Mouse (Mus musculus) intestine, embryonic 16.5 days (tissue): ENCODE results near the gene Afap1. TPM values are rescaled to one million over a fixed set of nuclear protein-coding genes. Genes with fewer than 3 reads are reported as not detected.

Experiments
- ATAC-seq: fragments of 200-750 bp; cut with Nextera tagmentation; 2 replicates; pipeline ENCODE4 v1.8.0; 2017; ENCODE audit warnings: moderate TSS enrichment, moderate library complexity
- H3K27ac ChIP-seq: fragments of 300-500 bp; sonication (generic); 2 replicates; pipeline ENCODE4 v1.5.1; 2014; ENCODE audit warnings: mild to moderate bottlenecking, low read length
- H3K27me3 ChIP-seq: fragments of 300-500 bp; sonication (generic); replicated peaks from 2 replicates; pipeline ENCODE4 v1.6.1; 2014; ENCODE audit warnings: low read length, control low read depth, mixed read lengths; ENCODE audit not compliant: control insufficient read depth, insufficient read depth
- H3K36me3 ChIP-seq: fragments of 300-500 bp; sonication (generic); 2 replicates; pipeline ENCODE4 v1.6.1; 2014; ENCODE audit warnings: low read length, control low read depth; ENCODE audit not compliant: control insufficient read depth, insufficient read depth
- H3K4me1 ChIP-seq: fragments of 300-500 bp; sonication (generic); 2 replicates; pipeline ENCODE4 v1.6.1; 2014; ENCODE audit warnings: low read length, control low read depth, mixed read lengths; ENCODE audit not compliant: control insufficient read depth, insufficient read depth
- H3K4me2 ChIP-seq: fragments of 300-500 bp; sonication (generic); 2 replicates; pipeline ENCODE4 v1.6.1; 2014; ENCODE audit warnings: low read depth, low read length, control low read depth
- H3K4me3 ChIP-seq: fragments of 300-500 bp; sonication (generic); 2 replicates; pipeline ENCODE4 v1.5.1; 2014; ENCODE audit warnings: mild to moderate bottlenecking, low read length
- H3K9ac ChIP-seq: fragments of 300-500 bp; sonication (generic); 2 replicates; pipeline ENCODE4 v1.6.1; 2014; ENCODE audit warnings: low read depth, low read length
- H3K9me3 ChIP-seq: fragments of 300-500 bp; sonication (generic); 2 replicates; pipeline ENCODE4 v1.6.1; 2016; ENCODE audit warnings: low read length, control low read depth; ENCODE audit not compliant: control insufficient read depth
- WGBS: fragments of 180-500 bp; shearing (Covaris S2); extraction: QIAGEN DNeasy Blood & Tissue Kit; methylation state at CpG from one replicate; pipeline ENCODE4 v1.1.7; 2014; 5-methylcytosine and 5-hydroxymethylcytosine counted together
- polyA plus RNA-seq: library from polyadenylated mRNA; unstranded; fragments of >200 nt; fragmentation: Nextera tagmentation; extraction: Ambion mirVana; gene quantifications from 2 replicates; pipeline ENCODE4 v1.2.1, GENCODE M21; 2015

The Afap1 gene
- polyA plus RNA-seq, 1 experiment from 2014 or later: 12.6 TPM

- 39% methylated on average over 12 of the region's 12 CpGs for WGBS
- H3K9ac ChIP-seq: peak overlapping the region; percentile 0; the same call in 1 of the 2 replicates
- peaks cover under 1% of the 10 kb centered on the region; the same call in 1 of the 2 replicates for H3K36me3 ChIP-seq
- peaks cover 23% of the 10 kb centered on the region for H3K4me1 ChIP-seq
- peak overlapping the region; percentile 76 for H3K27ac ChIP-seq
- no peaks in the 10 kb centered on the region for H3K27me3 ChIP-seq
- peak; percentile 79 for ATAC-seq
- no peaks in the 10 kb centered on the region for H3K9me3 ChIP-seq
- peak overlapping the region; percentile 23; the same call in 1 of the 2 replicates for H3K4me2 ChIP-seq
- H3K4me3 ChIP-seq: no peak overlapping the region
Measured at GRCm38 (mm10) chr5:35973800-35974199, 80.7 kb downstream of the Afap1 start.

- no peak for ATAC-seq
- H3K36me3 ChIP-seq: no peaks in the 10 kb centered on the region
- H3K4me1 ChIP-seq: peaks cover 23% of the 10 kb centered on the region
- WGBS: 78% methylated on average over 15 of the region's 15 CpGs
- no peaks in the 10 kb centered on the region for H3K9me3 ChIP-seq
- H3K4me3 ChIP-seq: no peak overlapping the region
- H3K9ac ChIP-seq: 0 out of 2 replicates have a peak overlapping the region, but pooled peaks have one; percentile 41
- H3K27me3 ChIP-seq: no peaks in the 10 kb centered on the region
- H3K27ac ChIP-seq: peak overlapping the region; percentile 67
- peak overlapping the region; percentile 23; the same call in 1 of the 2 replicates for H3K4me2 ChIP-seq
Measured at GRCm38 (mm10) chr5:35974265-35974664, 81.1 kb downstream of the Afap1 start.

- ATAC-seq: 0 out of 2 replicates have a peak, but pooled peaks have one; percentile 49
- WGBS: 11% methylated on average over 5 of the region's 5 CpGs
- Histone ChIP-seq H3K4me1 (peaks cover 16% of the 10 kb centered on the region), H3K9me3 (no peaks in the 10 kb centered on the region), H3K27me3 (no peaks in the 10 kb centered on the region), H3K36me3 (no peaks in the 10 kb centered on the region), H3K4me2 (no peak overlapping the region), H3K4me3 (no peak overlapping the region), H3K9ac (no peak overlapping the region), H3K27ac (no peak overlapping the region)
Measured at GRCm38 (mm10) chr5:35975681-35976080, 82.6 kb downstream of the Afap1 start.

- Histone ChIP-seq H3K4me1 (no peaks in the 10 kb centered on the region), H3K27ac (no peak overlapping the region), H3K9ac (no peak overlapping the region), H3K36me3 (0 out of 2 replicates have a peak, but pooled peaks cover 4% of the 10 kb centered on the region), H3K4me2 (no peak overlapping the region), H3K4me3 (no peak overlapping the region), H3K9me3 (no peaks in the 10 kb centered on the region), H3K27me3 (no peaks in the 10 kb centered on the region)
- 91% methylated on average over 5 of the region's 5 CpGs for WGBS
- ATAC-seq: no peak
Measured at GRCm38 (mm10) chr5:35980542-35980941, 87.4 kb downstream of the Afap1 start.

GRCm38 (mm10) chr5:35981341-35981740 lies 88.2 kb downstream of the Afap1 start:
- 0 out of 2 replicates have a peak, but pooled peaks cover 4% of the 10 kb centered on the region for H3K36me3 ChIP-seq
- no peak for ATAC-seq
- no peaks in the 10 kb centered on the region for H3K27me3 ChIP-seq
- no peak overlapping the region for H3K27ac ChIP-seq
- WGBS: 81% methylated on average over 5 of the region's 5 CpGs
- no peaks in the 10 kb centered on the region for H3K4me1 ChIP-seq
- no peak overlapping the region for H3K4me3 ChIP-seq
- H3K9ac ChIP-seq: no peak overlapping the region
- no peak overlapping the region for H3K4me2 ChIP-seq
- no peaks in the 10 kb centered on the region for H3K9me3 ChIP-seq

GRCm38 (mm10) chr5:35981976-35982375 lies 88.9 kb downstream of the Afap1 start:
- Histone ChIP-seq H3K9ac (no peak overlapping the region), H3K36me3 (peaks cover 4% of the 10 kb centered on the region; the same call in 1 of the 2 replicates)
- 38% methylated on average over 4 of the region's 4 CpGs for WGBS

GRCm38 (mm10) chr5:35985611-35986010 lies 92.5 kb downstream of the Afap1 start:
- 87% methylated on average over 8 of the region's 8 CpGs for WGBS
- no peak overlapping the region for H3K4me2 ChIP-seq
- H3K27me3 ChIP-seq: no peaks in the 10 kb centered on the region
- peaks cover 2% of the 10 kb centered on the region; the same call in 1 of the 2 replicates for H3K4me1 ChIP-seq
- no peaks in the 10 kb centered on the region for H3K9me3 ChIP-seq
- H3K36me3 ChIP-seq: peaks cover 10% of the 10 kb centered on the region
- H3K4me3 ChIP-seq: no peak overlapping the region
- no peak overlapping the region for H3K9ac ChIP-seq
- no peak overlapping the region for H3K27ac ChIP-seq
- no peak for ATAC-seq

More at GRCm38 (mm10) chr5:35981976-35982375, 88.9 kb downstream of the Afap1 start:
- no peaks in the 10 kb centered on the region for H3K4me1 ChIP-seq
- H3K27ac ChIP-seq: no peak overlapping the region
- H3K4me3 ChIP-seq: no peak overlapping the region
- peak; percentile 58; the same call in 1 of the 2 replicates for ATAC-seq
- H3K27me3 ChIP-seq: no peaks in the 10 kb centered on the region
- no peaks in the 10 kb centered on the region for H3K9me3 ChIP-seq
- no peak overlapping the region for H3K4me2 ChIP-seq

GRCm38 (mm10) chr5:35988085-35988484 lies 95.0 kb downstream of the Afap1 start:
- H3K27me3 ChIP-seq: no peaks in the 10 kb centered on the region
- H3K27ac ChIP-seq: no peak overlapping the region
- WGBS: 96% methylated on average over 8 of the region's 8 CpGs
- no peaks in the 10 kb centered on the region for H3K9me3 ChIP-seq
- H3K36me3 ChIP-seq: peaks cover 12% of the 10 kb centered on the region
- ATAC-seq: no peak
- H3K4me1 ChIP-seq: peaks cover 2% of the 10 kb centered on the region; the same call in 1 of the 2 replicates
- H3K9ac ChIP-seq: no peak overlapping the region
- H3K4me2 ChIP-seq: no peak overlapping the region
- no peak overlapping the region for H3K4me3 ChIP-seq

GRCm38 (mm10) chr5:35989506-35989905 lies 96.4 kb downstream of the Afap1 start:
- peaks cover 2% of the 10 kb centered on the region; the same call in 1 of the 2 replicates for H3K4me1 ChIP-seq
- WGBS: 78% methylated on average over 6 of the region's 6 CpGs
- no peak overlapping the region for H3K27ac ChIP-seq
- H3K4me3 ChIP-seq: no peak overlapping the region
- peaks cover 10% of the 10 kb centered on the region for H3K36me3 ChIP-seq
- ATAC-seq: no peak
- H3K27me3 ChIP-seq: no peaks in the 10 kb centered on the region
- no peaks in the 10 kb centered on the region for H3K9me3 ChIP-seq
- no peak overlapping the region for H3K9ac ChIP-seq
- no peak overlapping the region for H3K4me2 ChIP-seq
